Mouse (Mus musculus) neural tube, embryonic 13.5 days (tissue): ENCODE data around the gene Notch2. TPM values are rescaled to one million over a fixed set of nuclear protein-coding genes. Genes with fewer than 3 reads are reported as not detected.

ENCODE experiments used
- ATAC-seq: fragments of 200-750 bp; cut with Nextera tagmentation; 2 replicates; pipeline ENCODE4 v1.8.0; 2017; ENCODE audit warnings: low read depth, mild to moderate bottlenecking, moderate TSS enrichment, moderate library complexity
- H3K27ac ChIP-seq: fragments of 300-500 bp; sonication (generic); replicated peaks from 2 replicates; pipeline ENCODE4 v1.5.1; 2015; ENCODE audit warnings: moderate library complexity, mild to moderate bottlenecking, inconsistent platforms
- H3K27me3 ChIP-seq: fragments of 300-500 bp; sonication (generic); 2 replicates; pipeline ENCODE4 v1.6.1; 2015; ENCODE audit warnings: mild to moderate bottlenecking, inconsistent platforms
- H3K36me3 ChIP-seq: fragments of 300-500 bp; sonication (generic); 2 replicates; pipeline ENCODE4 v1.6.1; 2015; ENCODE audit warnings: mild to moderate bottlenecking, inconsistent platforms
- H3K4me1 ChIP-seq: fragments of 300-500 bp; sonication (generic); replicated peaks from 2 replicates; pipeline ENCODE4 v1.6.1; 2015; ENCODE audit warnings: inconsistent platforms
- H3K4me2 ChIP-seq: fragments of 300-500 bp; sonication (generic); 2 replicates; pipeline ENCODE4 v1.6.1; 2015; ENCODE audit warnings: inconsistent platforms, mild to moderate bottlenecking, moderate library complexity
- H3K4me3 ChIP-seq: fragments of 300-500 bp; sonication (generic); 2 replicates; pipeline ENCODE4 v1.5.1; 2015; ENCODE audit warnings: mild to moderate bottlenecking, inconsistent platforms
- H3K9ac ChIP-seq: fragments of 300-500 bp; sonication (generic); 2 replicates; pipeline ENCODE4 v1.6.1; 2015; ENCODE audit warnings: moderate library complexity, mild to moderate bottlenecking, inconsistent platforms
- H3K9me3 ChIP-seq: fragments of 300-500 bp; sonication (generic); 2 replicates; pipeline ENCODE4 v1.6.1; 2016; ENCODE audit warnings: inconsistent platforms
- WGBS: fragments of 180-500 bp; shearing (Covaris S2); methylation state at CpG from one replicate; pipeline ENCODE4 v1.1.7; 2015; 5-methylcytosine and 5-hydroxymethylcytosine counted together
- polyA plus RNA-seq: library from polyadenylated mRNA; unstranded; fragments of >200 nt; fragmentation: Nextera tagmentation; extraction: Ambion mirVana; gene quantifications from 2 replicates; pipeline ENCODE4 v1.2.1, GENCODE M21; 2015

Gene Notch2
- polyA plus RNA-seq, 1 experiment from 2014 or later, result 11.2 TPM

- no peaks in the 10 kb centered on the region for H3K9me3 ChIP-seq
- WGBS, result 85% methylated on average over 4 of the region's 4 CpGs
- H3K4me3 ChIP-seq, result no peak overlapping the region
- no peak for ATAC-seq
- no peaks in the 10 kb centered on the region for H3K36me3 ChIP-seq
- H3K27me3 ChIP-seq, result no peaks in the 10 kb centered on the region
- H3K4me2 ChIP-seq, result no peak overlapping the region
- peaks cover 9% of the 10 kb centered on the region; the same call in 1 of the 2 replicates for H3K4me1 ChIP-seq
- no peak overlapping the region for H3K27ac ChIP-seq
- H3K9ac ChIP-seq, result no peak overlapping the region
Measured at GRCm38 (mm10) chr3:98003558-98003957, 9.8 kb upstream of the Notch2 start.

- Histone ChIP-seq H3K9ac (no peak overlapping the region), H3K27ac (no peak overlapping the region), H3K4me2 (no peak overlapping the region), H3K4me3 (no peak overlapping the region), H3K27me3 (no peaks in the 10 kb centered on the region), H3K9me3 (no peaks in the 10 kb centered on the region), H3K4me1 (peaks cover 9% of the 10 kb centered on the region; the same call in 1 of the 2 replicates), H3K36me3 (no peaks in the 10 kb centered on the region)
- WGBS, result 89% methylated on average over 3 of the region's 3 CpGs
- no peak for ATAC-seq
Measured at GRCm38 (mm10) chr3:98004231-98004630, 9.1 kb upstream of the Notch2 start.

GRCm38 (mm10) chr3:98005306-98005705 is 8.0 kb upstream of the Notch2 start:
- Histone ChIP-seq H3K4me2 (no peak overlapping the region), H3K9me3 (no peaks in the 10 kb centered on the region), H3K36me3 (no peaks in the 10 kb centered on the region), H3K4me1 (peaks cover 9% of the 10 kb centered on the region; the same call in 1 of the 2 replicates), H3K9ac (no peak overlapping the region), H3K27me3 (no peaks in the 10 kb centered on the region), H3K4me3 (no peak overlapping the region), H3K27ac (no peak overlapping the region)
- WGBS, result 76% methylated on average over 5 of the region's 5 CpGs
- ATAC-seq, result no peak

- Histone ChIP-seq H3K27me3 (no peaks in the 10 kb centered on the region), H3K4me3 (no peak overlapping the region), H3K9me3 (no peaks in the 10 kb centered on the region), H3K36me3 (no peaks in the 10 kb centered on the region), H3K4me1 (peaks cover 9% of the 10 kb centered on the region; the same call in 1 of the 2 replicates), H3K4me2 (no peak overlapping the region), H3K27ac (no peak overlapping the region), H3K9ac (no peak overlapping the region)
- WGBS, result 51% methylated on average over 8 of the region's 8 CpGs
- no peak for ATAC-seq
Measured at GRCm38 (mm10) chr3:98006046-98006691, 7.2 kb upstream of the Notch2 start.

- no peak for ATAC-seq
- H3K4me3 ChIP-seq, result no peak overlapping the region
Measured at GRCm38 (mm10) chr3:98006973-98007372, 6.4 kb upstream of the Notch2 start.

GRCm38 (mm10) chr3:98008143-98008542 is 5.2 kb upstream of the Notch2 start:
- Histone ChIP-seq H3K4me1 (peaks cover 9% of the 10 kb centered on the region; the same call in 1 of the 2 replicates), H3K36me3 (no peaks in the 10 kb centered on the region), H3K9me3 (no peaks in the 10 kb centered on the region), H3K4me3 (no peak overlapping the region), H3K4me2 (no peak overlapping the region), H3K27me3 (no peaks in the 10 kb centered on the region; the same call in 1 of the 2 replicates), H3K9ac (no peak overlapping the region), H3K27ac (no peak overlapping the region)
- no peak for ATAC-seq
- WGBS, result 82% methylated on average over 6 of the region's 6 CpGs

More at GRCm38 (mm10) chr3:98006973-98007372, 6.4 kb upstream of the Notch2 start:
- H3K27ac ChIP-seq, result no peak overlapping the region
- H3K4me2 ChIP-seq, result no peak overlapping the region
- no peaks in the 10 kb centered on the region for H3K9me3 ChIP-seq
- H3K4me1 ChIP-seq, result peaks cover 9% of the 10 kb centered on the region; the same call in 1 of the 2 replicates
- 85% methylated on average over 5 of the region's 5 CpGs for WGBS
- no peak overlapping the region for H3K9ac ChIP-seq
- H3K36me3 ChIP-seq, result no peaks in the 10 kb centered on the region
- no peaks in the 10 kb centered on the region; the same call in 1 of the 2 replicates for H3K27me3 ChIP-seq

- WGBS, result 72% methylated on average over 7 of the region's 7 CpGs
- H3K4me1 ChIP-seq, result peaks cover 10% of the 10 kb centered on the region; the same call in 1 of the 2 replicates
- H3K27me3 ChIP-seq, result no peaks in the 10 kb centered on the region; the same call in 1 of the 2 replicates
- no peak for ATAC-seq
- H3K27ac ChIP-seq, result no peak overlapping the region
- H3K36me3 ChIP-seq, result no peaks in the 10 kb centered on the region
- H3K9ac ChIP-seq, result no peak overlapping the region
- H3K4me3 ChIP-seq, result no peak overlapping the region
- H3K9me3 ChIP-seq, result no peaks in the 10 kb centered on the region
- no peak overlapping the region for H3K4me2 ChIP-seq
Measured at GRCm38 (mm10) chr3:98009190-98009840, 4.0 kb upstream of the Notch2 start.

GRCm38 (mm10) chr3:98013086-98013400 is 284 bp upstream of the Notch2 start:
- no peak; the same call in 1 of the 2 replicates for ATAC-seq
- WGBS, result under 1% methylated on average over 18 of the region's 18 CpGs

GRCm38 (mm10) chr3:98015205-98016171 is 2.2 kb downstream of the Notch2 start:
- Histone ChIP-seq H3K27ac (no peak overlapping the region), H3K4me1 (peaks cover 57% of the 10 kb centered on the region), H3K36me3 (no peaks in the 10 kb centered on the region), H3K4me2 (peak overlapping the region; percentile 85), H3K9ac (0 out of 2 replicates have a peak overlapping the region, but pooled peaks have one; percentile 74), H3K4me3 (peak overlapping the region; percentile 68), H3K27me3 (no peaks in the 10 kb centered on the region; the same call in 1 of the 2 replicates), H3K9me3 (no peaks in the 10 kb centered on the region)
- no peak for ATAC-seq
- 69% methylated on average over 14 of the region's 14 CpGs for WGBS

More at GRCm38 (mm10) chr3:98013086-98013400, 284 bp upstream of the Notch2 start:
- peak overlapping the region; percentile 47 for H3K9ac ChIP-seq
- H3K27ac ChIP-seq, result no peak overlapping the region
- peak overlapping the region; percentile 85 for H3K4me2 ChIP-seq
- peaks cover 37% of the 10 kb centered on the region for H3K4me1 ChIP-seq
- H3K4me3 ChIP-seq, result peak overlapping the region; percentile 68
- H3K9me3 ChIP-seq, result no peaks in the 10 kb centered on the region
- H3K27me3 ChIP-seq, result no peaks in the 10 kb centered on the region; the same call in 1 of the 2 replicates
- H3K36me3 ChIP-seq, result no peaks in the 10 kb centered on the region

- Histone ChIP-seq H3K27me3 (no peaks in the 10 kb centered on the region), H3K4me1 (peaks cover 63% of the 10 kb centered on the region), H3K9ac (no peak overlapping the region), H3K36me3 (no peaks in the 10 kb centered on the region), H3K4me3 (no peak overlapping the region), H3K27ac (no peak overlapping the region), H3K9me3 (no peaks in the 10 kb centered on the region), H3K4me2 (peak overlapping the region; percentile 85)
- WGBS, result 71% methylated on average over 5 of the region's 5 CpGs
- ATAC-seq, result no peak
Measured at GRCm38 (mm10) chr3:98016901-98017591, 3.7 kb downstream of the Notch2 start.

GRCm38 (mm10) chr3:98018187-98018586 is 4.9 kb downstream of the Notch2 start:
- Histone ChIP-seq H3K9ac (no peak overlapping the region), H3K4me2 (no peak overlapping the region), H3K27ac (no peak overlapping the region), H3K4me1 (peaks cover 63% of the 10 kb centered on the region), H3K36me3 (no peaks in the 10 kb centered on the region), H3K4me3 (no peak overlapping the region), H3K9me3 (no peaks in the 10 kb centered on the region), H3K27me3 (no peaks in the 10 kb centered on the region)
- ATAC-seq, result no peak
- 84% methylated on average over 4 of the region's 4 CpGs for WGBS
